Mouse (Mus musculus) forebrain, embryonic 13.5 days (tissue): ENCODE measurements around the gene Ckap4. TPM values are rescaled to one million over a fixed set of nuclear protein-coding genes. Genes with fewer than 3 reads are reported as not detected.

Experiments
- ATAC-seq: fragments of 200-750 bp; cut with Nextera tagmentation; 2 replicates; pipeline ENCODE4 v1.8.0; 2017
- H3K27ac ChIP-seq: fragments of 300-500 bp; sonication (generic); 2 replicates; pipeline ENCODE4 v1.5.1; 2015; ENCODE audit warnings: inconsistent platforms, mild to moderate bottlenecking, moderate library complexity
- H3K27me3 ChIP-seq: fragments of 300-500 bp; sonication (generic); 2 replicates; pipeline ENCODE4 v1.6.1; 2015; ENCODE audit warnings: mild to moderate bottlenecking, inconsistent platforms
- H3K36me3 ChIP-seq: fragments of 300-500 bp; sonication (generic); 2 replicates; pipeline ENCODE4 v1.6.1; 2015; ENCODE audit warnings: mild to moderate bottlenecking, inconsistent platforms; ENCODE audit not compliant: poor library complexity, severe bottlenecking
- H3K4me1 ChIP-seq: fragments of 300-500 bp; sonication (generic); 2 replicates; pipeline ENCODE4 v1.6.1; 2015; ENCODE audit warnings: inconsistent platforms
- H3K4me2 ChIP-seq: fragments of 300-500 bp; sonication (generic); 2 replicates; pipeline ENCODE4 v1.6.1; 2015; ENCODE audit warnings: inconsistent platforms, mild to moderate bottlenecking, moderate library complexity
- H3K4me3 ChIP-seq: fragments of 300-500 bp; sonication (generic); 2 replicates; pipeline ENCODE4 v1.5.1; 2015; ENCODE audit warnings: mild to moderate bottlenecking, inconsistent platforms
- H3K9ac ChIP-seq: fragments of 300-500 bp; sonication (generic); 2 replicates; pipeline ENCODE4 v1.6.1; 2015; ENCODE audit warnings: mild to moderate bottlenecking, inconsistent platforms
- H3K9me3 ChIP-seq: fragments of 300-500 bp; sonication (generic); replicated peaks from 2 replicates; pipeline ENCODE4 v1.6.1; 2016; ENCODE audit warnings: inconsistent platforms
- WGBS: fragments of 180-500 bp; shearing (Covaris S2); methylation state at CpG from one replicate; pipeline ENCODE4 v1.1.7; 2015; 5-methylcytosine and 5-hydroxymethylcytosine counted together
- polyA plus RNA-seq: library from polyadenylated mRNA; unstranded; fragments of >200 nt; fragmentation: Nextera tagmentation; extraction: Ambion mirVana; gene quantifications from 2 replicates; pipeline ENCODE4 v1.2.1, GENCODE M21; 2015

The Ckap4 gene
- polyA plus RNA-seq, 1 experiment from 2014 or later, result 39.0 TPM

GRCm38 (mm10) chr10:84542802-84543658, 9.2 kb upstream of the Ckap4 start:
- H3K27me3 ChIP-seq, result no peaks in the 10 kb centered on the region
- H3K4me2 ChIP-seq, result no peak overlapping the region
- H3K27ac ChIP-seq, result no peak overlapping the region
- no peak for ATAC-seq
- 73% methylated on average over 11 of the region's 11 CpGs for WGBS
- no peak overlapping the region for H3K9ac ChIP-seq
- no peak overlapping the region for H3K4me3 ChIP-seq
- H3K9me3 ChIP-seq, result no peaks in the 10 kb centered on the region
- H3K4me1 ChIP-seq, result no peaks in the 10 kb centered on the region
- H3K36me3 ChIP-seq, result no peaks in the 10 kb centered on the region

DNA sequence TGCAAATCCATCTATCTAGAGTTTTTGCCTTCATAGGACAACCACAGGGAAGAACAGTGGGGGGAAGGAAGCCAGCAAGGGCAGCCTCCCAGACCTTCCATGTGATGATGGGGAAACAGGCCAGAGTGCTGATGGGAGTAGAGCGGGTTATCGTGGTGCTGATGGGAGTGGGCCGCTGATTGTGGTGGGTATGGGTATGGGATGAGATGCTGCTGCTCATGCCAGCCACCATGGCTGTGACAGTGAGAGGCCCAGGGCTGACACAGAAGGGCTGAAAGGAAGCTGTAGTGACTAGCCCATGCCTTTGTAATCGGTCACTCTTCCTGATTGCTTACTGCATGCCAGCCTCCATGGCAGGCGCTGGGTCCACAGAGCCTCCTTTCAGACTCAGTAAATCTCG, 5.8 kb upstream of the Ckap4 start:
- H3K4me3 ChIP-seq, result no peak overlapping the region
- no peak overlapping the region for H3K4me2 ChIP-seq
- no peaks in the 10 kb centered on the region for H3K4me1 ChIP-seq
- no peaks in the 10 kb centered on the region for H3K36me3 ChIP-seq
- ATAC-seq, result no peak
- no peaks in the 10 kb centered on the region for H3K27me3 ChIP-seq
- no peak overlapping the region for H3K27ac ChIP-seq
- H3K9me3 ChIP-seq, result no peaks in the 10 kb centered on the region
- no peak overlapping the region for H3K9ac ChIP-seq
- 93% methylated on average over 6 of the region's 6 CpGs for WGBS

- Histone ChIP-seq H3K9ac (no peak overlapping the region), H3K36me3 (no peaks in the 10 kb centered on the region), H3K4me1 (peaks cover 27% of the 10 kb centered on the region), H3K27ac (no peak overlapping the region), H3K9me3 (no peaks in the 10 kb centered on the region), H3K4me2 (no peak overlapping the region), H3K4me3 (no peak overlapping the region), H3K27me3 (no peaks in the 10 kb centered on the region)
- WGBS, result 59% methylated on average over 4 of the region's 4 CpGs
- no peak for ATAC-seq
These were observed 2.0 kb upstream of the Ckap4 start for GRCm38 (mm10) chr10:84535859-84536258.

DNA sequence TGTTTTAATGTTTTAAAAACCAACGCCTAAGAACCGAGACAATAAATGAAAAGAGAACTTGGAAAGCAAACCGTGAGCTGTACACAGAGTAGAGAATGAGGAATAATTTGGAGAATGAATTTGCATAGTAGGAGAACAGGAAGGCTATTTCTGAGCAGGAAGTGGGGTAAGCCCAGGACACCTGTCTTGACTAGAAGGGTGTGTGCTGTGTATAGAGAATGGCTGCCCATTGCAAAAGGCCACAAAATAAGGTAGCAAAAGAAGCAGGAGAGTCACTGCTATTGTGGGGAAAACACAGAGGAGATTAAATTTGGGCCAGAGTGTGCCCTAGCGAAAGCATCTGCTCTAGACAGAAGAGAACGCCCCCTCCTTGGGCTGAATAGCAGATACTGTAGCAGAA, 1.6 kb upstream of the Ckap4 start:
- Histone ChIP-seq H3K36me3 (no peaks in the 10 kb centered on the region), H3K27me3 (no peaks in the 10 kb centered on the region), H3K9me3 (no peaks in the 10 kb centered on the region), H3K27ac (no peak overlapping the region), H3K4me3 (no peak overlapping the region), H3K4me1 (peaks cover 31% of the 10 kb centered on the region), H3K9ac (no peak overlapping the region), H3K4me2 (no peak overlapping the region)
- WGBS, result 68% methylated on average over 5 of the region's 5 CpGs
- ATAC-seq, result no peak

- Histone ChIP-seq H3K4me1 (peaks cover 40% of the 10 kb centered on the region), H3K27ac (peak overlapping the region; percentile 79), H3K9me3 (no peaks in the 10 kb centered on the region), H3K9ac (peak overlapping the region; percentile 95), H3K4me3 (peak overlapping the region; percentile 85), H3K4me2 (peak overlapping the region; percentile 77), H3K27me3 (no peaks in the 10 kb centered on the region), H3K36me3 (peaks cover 13% of the 10 kb centered on the region)
- WGBS, result under 1% methylated on average over 52 of the region's 72 CpGs
- peak; percentile 61 for ATAC-seq
These were observed 665 bp downstream of the Ckap4 start for GRCm38 (mm10) chr10:84532911-84533882.

GRCm38 (mm10) chr10:84532191-84532889, 1.5 kb downstream of the Ckap4 start:
- WGBS, result 76% methylated on average over 16 of the region's 16 CpGs
- Histone ChIP-seq H3K36me3 (peaks cover 21% of the 10 kb centered on the region), H3K4me1 (peaks cover 40% of the 10 kb centered on the region), H3K9ac (peak overlapping the region; percentile 95), H3K4me3 (peak overlapping the region; percentile 85), H3K4me2 (peak overlapping the region; percentile 77), H3K9me3 (no peaks in the 10 kb centered on the region), H3K27ac (peak overlapping the region; percentile 79), H3K27me3 (no peaks in the 10 kb centered on the region)
- no peak for ATAC-seq

DNA sequence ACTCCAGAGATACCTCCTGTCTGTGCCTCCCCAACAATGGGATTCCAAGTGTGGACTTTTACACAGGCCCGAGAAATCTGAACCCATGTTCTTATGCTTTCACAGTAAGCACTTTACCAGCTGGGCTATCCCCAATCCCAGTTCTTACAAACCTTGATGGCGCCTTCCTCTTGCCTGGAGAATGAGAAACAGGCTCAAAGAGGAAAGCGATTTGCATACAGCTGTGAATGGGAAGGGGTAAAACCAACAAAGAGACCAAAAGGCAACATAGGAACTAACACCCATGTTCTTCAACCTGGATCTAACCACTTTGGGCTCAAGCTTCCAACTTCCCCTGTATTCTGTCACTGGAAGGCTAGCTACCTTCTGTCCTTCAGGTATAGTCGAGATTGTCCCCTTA, 2.3 kb downstream of the Ckap4 start:
- Histone ChIP-seq H3K9me3 (no peaks in the 10 kb centered on the region), H3K4me3 (peak overlapping the region; percentile 85), H3K27me3 (no peaks in the 10 kb centered on the region), H3K27ac (peak overlapping the region; percentile 79), H3K36me3 (peaks cover 28% of the 10 kb centered on the region), H3K4me2 (peak overlapping the region; percentile 77), H3K4me1 (peaks cover 40% of the 10 kb centered on the region), H3K9ac (peak overlapping the region; percentile 43; the same call in 1 of the 2 replicates)
- ATAC-seq, result no peak
- 74% methylated on average over 4 of the region's 4 CpGs for WGBS

- H3K27ac ChIP-seq, result no peak overlapping the region
- H3K4me1 ChIP-seq, result peaks cover 40% of the 10 kb centered on the region
- no peaks in the 10 kb centered on the region for H3K9me3 ChIP-seq
- no peak overlapping the region for H3K9ac ChIP-seq
- H3K27me3 ChIP-seq, result no peaks in the 10 kb centered on the region
- 92% methylated on average over 8 of the region's 8 CpGs for WGBS
- peak overlapping the region; percentile 77 for H3K4me2 ChIP-seq
- no peak for ATAC-seq
- H3K4me3 ChIP-seq, result 0 out of 2 replicates have a peak overlapping the region, but pooled peaks have one; percentile 12
- H3K36me3 ChIP-seq, result peaks cover 36% of the 10 kb centered on the region
These were observed 3.5 kb downstream of the Ckap4 start for GRCm38 (mm10) chr10:84530388-84530787.

- no peak overlapping the region for H3K4me3 ChIP-seq
- no peaks in the 10 kb centered on the region for H3K9me3 ChIP-seq
- peaks cover 30% of the 10 kb centered on the region for H3K4me1 ChIP-seq
- no peak overlapping the region for H3K27ac ChIP-seq
- H3K4me2 ChIP-seq, result no peak overlapping the region
- peaks cover 47% of the 10 kb centered on the region for H3K36me3 ChIP-seq
- 80% methylated on average over 12 of the region's 12 CpGs for WGBS
- no peak for ATAC-seq
- H3K27me3 ChIP-seq, result no peaks in the 10 kb centered on the region
- H3K9ac ChIP-seq, result no peak overlapping the region
These were observed 6.2 kb downstream of the Ckap4 start for GRCm38 (mm10) chr10:84527631-84528030.

DNA sequence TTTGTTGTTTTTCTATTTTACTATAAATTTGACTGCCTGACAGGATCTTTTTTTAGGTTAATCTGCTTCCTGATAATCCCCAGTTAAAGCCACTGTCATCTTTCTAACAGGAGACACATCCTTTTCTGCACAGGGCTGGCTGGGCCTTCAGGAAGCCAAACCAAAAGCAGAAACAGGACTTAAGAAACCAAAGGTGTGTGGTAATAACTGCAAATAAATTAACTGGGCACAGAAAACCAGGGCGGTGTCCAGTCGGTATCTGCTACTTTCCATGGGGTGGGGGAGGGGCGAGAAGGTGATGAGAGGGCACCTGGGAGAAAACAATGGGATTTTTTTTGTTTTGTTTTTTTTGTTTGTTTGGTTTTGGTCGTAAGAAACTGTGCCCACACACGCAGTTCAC, 6.8 kb downstream of the Ckap4 start:
- 81% methylated on average over 5 of the region's 5 CpGs for WGBS
- H3K27me3 ChIP-seq, result no peaks in the 10 kb centered on the region
- H3K4me2 ChIP-seq, result no peak overlapping the region
- H3K36me3 ChIP-seq, result peaks cover 47% of the 10 kb centered on the region
- H3K4me3 ChIP-seq, result no peak overlapping the region
- ATAC-seq, result no peak
- no peak overlapping the region for H3K27ac ChIP-seq
- no peak overlapping the region for H3K9ac ChIP-seq
- peaks cover 25% of the 10 kb centered on the region for H3K4me1 ChIP-seq
- no peaks in the 10 kb centered on the region for H3K9me3 ChIP-seq

DNA sequence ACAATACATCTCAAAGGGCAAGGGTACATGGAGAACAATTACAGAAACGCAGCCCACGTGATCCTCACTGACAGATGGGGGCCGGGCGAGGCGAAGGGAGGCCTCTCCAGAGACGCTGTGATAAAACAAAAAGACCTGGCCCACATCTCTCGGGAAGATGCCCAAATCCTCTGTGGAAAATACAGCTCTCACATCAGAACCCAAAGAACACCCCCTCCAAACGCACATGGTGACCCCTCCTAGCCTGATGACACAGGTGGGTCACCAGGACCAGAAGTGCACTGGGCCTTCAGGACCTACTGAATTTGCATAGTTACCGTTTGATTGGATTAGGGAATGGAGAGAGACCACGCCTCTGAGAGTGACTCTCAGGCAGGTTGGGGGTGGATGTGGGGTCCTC, 7.4 kb downstream of the Ckap4 start:
- Histone ChIP-seq H3K9ac (no peak overlapping the region), H3K4me2 (no peak overlapping the region), H3K4me3 (no peak overlapping the region), H3K27me3 (no peaks in the 10 kb centered on the region), H3K4me1 (peaks cover 19% of the 10 kb centered on the region), H3K27ac (no peak overlapping the region), H3K9me3 (no peaks in the 10 kb centered on the region), H3K36me3 (peaks cover 47% of the 10 kb centered on the region)
- WGBS, result 59% methylated on average over 10 of the region's 10 CpGs
- no peak for ATAC-seq
